Mouse (Mus musculus) ovary, postnatal 10 days (tissue): Measurements from ENCODE around the gene Zfp580.
A peak's percentile ranks its signal among the peaks of the same experiment; 100 is the strongest.
"Not testable (repeated sequence)": the region's sequence is repeated elsewhere in the genome, so short reads cannot be mapped to it uniquely, and the experiment has no call there.

ENCODE experiments used
- DNase-seq: peaks from one replicate; pipeline ENCODE4 v3.0.0; 2022; ENCODE audit warnings: low spot score

Gene Zfp580

DNA sequence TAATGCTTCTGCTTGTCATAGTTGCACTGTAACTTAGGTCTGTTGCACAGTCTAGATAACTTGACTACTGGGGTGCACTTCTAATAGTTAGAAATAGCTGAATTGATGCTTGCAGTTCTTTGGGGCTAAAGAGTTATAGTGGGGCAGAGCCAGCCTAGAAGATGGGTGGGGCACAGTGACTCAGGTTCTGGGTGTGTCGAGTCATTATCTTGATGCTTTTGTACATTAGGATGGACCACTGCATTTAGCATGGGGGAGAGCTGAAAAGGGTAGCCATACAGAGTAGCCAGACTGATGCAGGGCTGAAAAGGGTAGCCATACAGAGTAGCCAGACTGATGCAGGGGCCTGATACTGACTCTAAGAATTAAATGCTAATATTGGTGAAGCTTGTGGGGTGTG, 22.2 kb downstream of the Zfp580 start:
- DNase-seq, result no peak

DNA sequence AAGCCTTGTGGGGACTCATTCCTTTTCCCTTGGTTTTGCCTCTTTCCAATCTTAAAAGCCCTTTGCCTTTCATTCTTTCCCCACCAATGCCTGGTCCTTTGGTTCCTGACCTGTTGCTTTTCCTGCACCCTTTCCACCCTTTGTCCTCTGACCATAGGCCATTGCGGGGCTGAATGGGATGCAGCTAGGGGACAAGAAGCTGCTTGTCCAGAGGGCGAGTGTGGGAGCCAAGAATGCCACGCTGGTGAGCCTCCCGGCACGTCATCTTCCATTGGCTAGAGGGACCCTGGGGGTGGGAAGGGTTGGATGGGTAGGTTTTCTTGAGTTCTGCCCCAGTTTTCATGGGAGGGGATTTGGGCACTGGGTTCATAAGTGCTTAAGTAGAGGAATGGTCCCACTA, 23.6 kb downstream of the Zfp580 start:
- no peak for DNase-seq

DNA sequence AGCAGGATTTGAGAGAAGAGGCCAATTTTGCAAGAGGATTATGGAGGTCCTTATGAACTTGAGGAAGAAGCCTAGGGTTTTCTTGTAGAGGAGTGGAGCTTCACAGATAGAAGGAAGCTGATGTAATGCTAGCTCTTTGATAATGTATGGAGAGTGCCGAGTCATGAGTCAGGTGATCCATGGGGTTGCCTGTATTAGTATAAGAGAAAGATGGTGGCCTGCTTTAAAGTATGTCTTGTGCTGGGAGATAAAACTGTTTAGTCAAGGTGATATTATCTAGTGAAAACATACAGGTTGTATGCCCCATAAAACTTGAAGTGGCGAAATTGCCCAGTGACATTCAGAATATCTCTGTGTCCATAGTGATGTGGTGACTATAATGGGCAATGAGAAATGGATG, 25.6 kb downstream of the Zfp580 start:
- no peak for DNase-seq

DNA sequence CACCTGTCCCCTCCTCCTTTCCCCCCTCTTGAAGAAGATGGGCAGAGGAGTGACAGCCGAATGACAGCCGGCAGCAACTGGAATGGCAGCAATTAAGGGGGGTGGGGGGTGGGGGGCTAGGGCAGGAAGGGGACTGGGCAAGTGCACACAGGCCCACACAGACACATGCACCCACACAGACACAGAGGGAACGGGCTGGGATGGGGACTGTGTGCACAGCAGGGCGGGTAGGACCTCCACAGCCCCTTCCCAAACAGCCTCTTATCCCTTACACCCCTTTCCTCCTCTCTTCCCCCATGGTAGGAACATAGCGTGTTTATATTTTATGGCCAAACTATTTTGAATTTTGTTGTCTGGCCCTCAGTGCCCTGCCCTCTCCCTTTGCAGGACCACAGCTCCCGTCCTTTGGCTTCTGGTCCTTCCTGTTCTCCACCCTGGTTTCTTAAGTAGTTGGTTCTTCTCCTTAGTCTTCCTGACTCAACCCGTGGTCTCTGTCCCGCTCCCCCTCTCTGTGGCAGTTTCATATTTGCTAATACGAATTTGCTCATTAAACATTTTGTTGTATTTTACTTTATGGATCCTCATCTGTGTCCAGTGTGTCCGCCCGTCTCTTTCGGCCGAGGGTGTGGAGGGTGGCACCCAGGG, 28.1 kb downstream of the Zfp580 start:
- not testable (repeated sequence) for DNase-seq

DNA sequence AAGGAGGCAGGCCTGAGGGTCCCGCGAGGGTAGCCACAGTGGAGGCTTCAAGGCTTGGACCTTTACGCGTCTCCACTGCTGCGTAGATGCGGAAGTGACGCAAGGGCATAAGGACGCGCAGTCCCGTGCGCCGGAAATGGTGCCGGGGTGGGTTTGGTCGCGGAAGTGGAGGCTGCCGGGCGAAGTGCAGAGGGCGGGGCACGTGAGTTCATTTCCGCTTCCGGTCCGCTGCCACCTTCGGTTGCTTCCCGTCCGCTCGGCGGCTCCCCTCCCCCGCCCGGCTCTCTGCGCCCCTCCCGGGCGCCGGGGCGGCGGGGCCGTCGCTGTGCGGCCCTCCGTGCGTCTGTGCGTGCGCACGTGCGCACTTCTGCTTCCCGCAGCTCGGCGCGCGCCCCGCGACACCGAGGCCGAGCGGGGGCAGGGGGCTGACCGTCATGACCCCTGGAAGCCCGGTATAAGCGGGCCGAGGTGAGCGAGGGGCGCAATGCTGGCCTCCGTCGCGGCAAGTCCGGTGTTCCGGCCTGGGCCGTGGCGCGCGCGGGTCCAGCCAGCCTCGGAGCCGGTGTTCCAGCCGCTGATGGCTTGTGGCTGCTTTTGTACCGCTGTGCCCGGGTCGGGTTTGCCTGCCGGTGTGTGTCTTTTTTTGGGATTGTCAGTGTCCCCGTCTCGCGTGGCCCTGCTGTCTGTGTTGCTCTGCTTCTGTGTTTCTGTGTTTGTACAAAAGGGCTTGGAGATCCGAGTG, 28.8 kb downstream of the Zfp580 start, which contains the start of gene Epn1:
Gene Epn1, plus strand, starts transcription at position 226 of the 742 bp plus-strand sequence.
- peak; percentile 91 for DNase-seq

DNA sequence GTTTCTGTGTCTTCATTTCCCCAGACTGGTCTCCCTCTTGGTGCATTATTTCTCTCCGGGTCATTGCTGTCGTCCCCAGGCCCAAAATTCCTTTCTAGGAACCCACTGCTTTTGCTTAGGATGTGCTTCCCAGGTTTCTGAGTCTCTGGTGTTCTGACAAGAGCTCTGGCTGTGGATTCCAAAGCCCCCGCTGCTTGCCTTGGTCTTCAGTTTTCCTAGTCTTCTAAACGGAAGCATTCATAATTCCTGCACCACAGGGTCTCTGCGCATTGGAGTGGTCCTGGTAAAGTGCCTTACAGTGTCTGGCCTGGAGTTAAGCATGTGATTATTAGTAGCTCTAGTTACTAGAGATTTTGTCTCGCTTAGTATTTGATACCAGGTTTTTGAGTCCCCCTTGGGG, 29.5 kb downstream of the Zfp580 start:
- DNase-seq, result no peak

DNA sequence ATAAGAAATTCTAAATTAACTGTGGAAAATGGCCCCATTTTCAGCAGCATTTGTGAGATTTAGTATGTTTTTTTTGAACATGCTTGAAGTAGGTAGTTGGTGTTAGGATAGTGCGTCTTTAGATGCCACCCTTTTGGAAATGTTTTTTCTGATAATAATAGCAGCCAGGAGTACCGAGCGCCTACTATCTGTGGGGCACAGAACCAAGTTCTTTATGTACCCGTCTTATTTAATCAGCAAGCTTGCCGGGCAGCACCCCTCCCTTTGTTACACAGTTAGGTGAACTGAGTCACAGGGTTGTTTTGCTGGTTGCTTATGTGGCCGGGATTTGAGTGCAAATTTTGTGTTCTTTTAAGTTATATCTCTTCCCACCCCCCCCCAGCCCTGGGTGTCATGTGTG, 29.9 kb downstream of the Zfp580 start:
- DNase-seq, result no peak

DNA sequence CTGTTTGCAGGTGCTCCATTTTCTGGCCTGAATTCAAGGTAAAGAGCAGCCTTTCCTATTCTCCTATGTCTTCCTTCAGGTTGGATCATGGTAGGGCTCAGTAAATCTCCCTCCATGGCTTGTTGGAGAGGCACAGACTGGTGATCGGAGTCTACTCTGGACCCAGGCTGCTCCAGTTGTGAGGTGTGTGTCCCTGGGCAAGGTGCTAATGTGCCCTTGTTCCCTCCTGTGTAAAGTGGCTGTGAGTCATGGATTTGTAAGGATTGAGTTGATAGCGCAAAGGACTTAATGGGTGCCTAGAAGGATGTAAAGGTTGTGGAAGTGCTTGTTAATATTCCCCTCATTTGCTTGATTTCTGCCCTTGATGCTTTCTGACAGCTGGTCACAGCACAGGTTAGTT, 30.6 kb downstream of the Zfp580 start:
- DNase-seq, result no peak

DNA sequence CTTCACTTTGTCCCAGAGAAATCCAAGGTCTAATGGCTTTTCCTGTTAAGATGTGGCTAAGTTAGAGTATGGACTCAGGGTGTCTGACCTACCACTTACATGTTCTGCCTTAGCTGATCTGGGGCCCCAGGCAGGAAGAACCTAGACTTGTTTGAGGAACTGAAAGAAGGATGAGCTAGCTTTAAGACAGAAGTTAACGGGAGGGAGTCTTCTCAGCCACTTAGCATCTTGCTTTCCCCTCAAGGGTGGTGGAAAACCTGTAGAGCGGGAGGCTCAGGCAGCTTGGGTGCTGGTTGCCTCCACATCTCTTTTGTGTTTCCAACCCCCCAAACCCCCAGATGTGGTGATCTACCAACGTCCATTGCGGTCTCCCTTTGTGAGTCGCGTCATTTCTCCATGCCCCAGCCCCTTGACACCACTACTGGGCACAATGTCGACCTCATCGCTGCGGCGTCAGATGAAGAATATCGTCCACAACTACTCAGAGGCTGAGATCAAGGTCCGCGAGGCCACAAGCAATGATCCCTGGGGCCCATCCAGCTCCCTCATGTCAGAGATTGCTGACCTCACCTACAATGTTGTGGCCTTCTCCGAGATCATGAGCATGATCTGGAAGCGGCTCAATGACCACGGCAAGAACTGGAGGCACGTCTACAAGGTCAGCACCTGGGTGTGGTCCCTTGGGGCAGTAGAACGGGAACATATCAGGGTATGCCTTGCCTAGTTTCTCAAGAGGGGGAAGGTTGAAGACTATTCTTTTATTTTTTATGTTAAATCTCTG, 32.2 kb downstream of the Zfp580 start:
- no peak for DNase-seq

DNA sequence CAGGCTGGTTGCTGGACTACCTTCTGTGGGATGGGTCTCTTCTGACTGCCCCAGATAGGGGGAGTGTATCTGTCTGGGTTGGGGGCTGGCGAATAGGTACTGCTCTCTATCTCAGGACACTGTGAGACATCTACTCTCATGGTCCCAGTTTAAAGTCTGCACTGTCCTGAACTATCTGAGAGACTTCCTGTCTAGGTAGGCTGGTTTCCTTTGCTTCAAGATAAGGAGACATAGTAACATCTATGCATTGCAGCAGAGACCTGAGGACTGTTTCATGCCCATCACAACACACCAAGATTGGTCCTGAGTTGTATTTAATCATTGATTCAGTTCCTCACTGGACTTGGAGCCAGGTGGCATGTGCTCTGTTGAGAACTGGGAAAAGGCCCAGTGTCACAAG, 34.2 kb downstream of the Zfp580 start:
- no peak for DNase-seq

DNA sequence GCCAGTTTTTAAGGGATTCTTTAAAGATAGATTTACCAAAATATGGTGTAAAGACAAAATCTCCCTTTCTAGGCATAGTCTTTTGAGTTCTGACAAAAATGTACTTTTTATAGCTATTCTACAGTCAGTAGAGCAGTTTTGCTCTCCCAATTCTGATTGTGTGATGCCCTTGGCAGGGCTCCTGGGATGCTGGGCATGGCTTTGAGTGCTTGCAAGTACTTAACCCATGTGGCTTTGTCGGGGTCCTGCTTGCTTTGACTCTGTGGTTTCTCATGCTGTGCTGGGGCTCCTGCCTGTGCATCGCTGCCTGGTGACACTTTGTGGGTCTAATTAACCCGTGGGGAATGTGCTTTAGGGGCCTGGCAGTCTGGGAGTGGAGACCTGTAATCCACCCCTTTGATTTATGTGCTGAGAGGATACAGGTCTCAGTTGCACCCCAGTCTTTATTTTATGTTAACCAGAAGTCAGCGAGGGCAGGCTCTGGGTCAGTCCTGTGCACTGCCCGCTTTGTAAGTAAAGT, 35.6 kb downstream of the Zfp580 start:
- DNase-seq, result no peak

DNA sequence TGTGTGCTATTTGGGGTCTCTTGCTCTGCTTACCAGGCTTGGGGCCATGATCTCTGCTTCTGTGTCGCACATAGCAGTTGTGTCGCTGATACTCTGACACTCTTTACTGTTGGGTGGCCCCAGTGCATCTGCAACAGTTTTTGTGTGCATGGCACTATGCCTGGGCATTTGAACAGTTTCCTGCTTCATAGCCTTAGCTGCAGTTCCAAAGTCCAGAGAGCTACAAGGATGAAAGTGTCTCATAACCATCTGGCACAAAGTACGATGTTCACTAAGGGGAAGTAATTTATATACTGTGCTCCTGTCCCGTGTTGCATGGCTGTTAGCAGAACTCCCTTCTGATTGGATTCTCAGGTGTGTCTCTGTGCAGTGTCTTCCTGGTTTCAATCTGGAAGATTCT, 36.5 kb downstream of the Zfp580 start:
- DNase-seq, result no peak

DNA sequence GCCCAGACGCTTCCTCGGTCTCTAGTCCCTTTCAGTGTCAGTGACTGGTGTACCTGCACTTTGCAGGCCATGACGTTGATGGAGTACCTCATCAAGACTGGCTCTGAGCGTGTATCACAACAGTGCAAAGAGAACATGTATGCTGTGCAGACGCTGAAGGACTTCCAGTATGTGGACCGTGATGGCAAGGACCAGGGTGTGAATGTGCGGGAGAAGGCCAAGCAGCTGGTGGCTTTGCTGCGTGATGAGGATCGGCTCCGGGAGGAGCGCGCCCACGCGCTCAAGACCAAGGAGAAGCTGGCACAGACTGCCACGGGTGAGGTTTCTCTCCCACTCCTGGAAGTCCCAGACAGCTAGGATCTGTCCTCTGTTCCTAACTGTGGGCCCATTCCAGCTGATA, 38.5 kb downstream of the Zfp580 start:
- DNase-seq, result no peak

DNA sequence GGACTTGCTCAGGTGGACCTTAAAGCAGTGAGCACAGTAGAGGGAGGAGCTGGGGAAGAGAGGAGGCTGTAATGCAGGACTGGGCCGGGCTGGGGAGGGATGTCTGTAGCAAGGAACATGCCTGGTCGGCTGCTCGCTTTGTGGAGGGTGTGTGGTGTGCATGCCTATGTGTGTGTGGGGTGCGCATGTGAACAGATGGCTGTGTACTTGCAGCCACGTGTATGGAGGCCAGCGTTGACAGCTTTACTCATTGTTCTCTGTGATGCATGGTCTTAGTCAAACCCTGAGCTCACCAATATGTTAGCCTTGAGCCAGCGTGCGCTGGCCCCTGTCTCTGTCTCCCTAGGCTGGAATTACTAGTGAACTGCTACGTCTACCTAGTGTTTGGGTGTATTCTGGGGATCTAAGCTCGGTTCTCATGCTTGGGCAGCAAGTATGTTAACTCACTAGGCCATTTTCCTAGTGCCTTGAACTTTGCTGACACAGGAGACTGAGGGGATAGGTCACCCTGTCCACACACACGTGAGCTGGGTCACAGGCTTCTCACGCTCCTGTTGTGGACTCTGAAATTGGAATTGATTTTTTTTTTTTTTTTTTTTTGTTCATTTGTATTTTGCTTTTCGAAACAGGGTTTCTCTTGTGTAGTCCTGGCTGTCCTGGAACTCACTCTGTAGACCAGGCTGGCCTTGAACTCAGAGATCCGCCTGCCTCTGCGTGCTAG, 39.8 kb downstream of the Zfp580 start:
- no peak for DNase-seq

DNA sequence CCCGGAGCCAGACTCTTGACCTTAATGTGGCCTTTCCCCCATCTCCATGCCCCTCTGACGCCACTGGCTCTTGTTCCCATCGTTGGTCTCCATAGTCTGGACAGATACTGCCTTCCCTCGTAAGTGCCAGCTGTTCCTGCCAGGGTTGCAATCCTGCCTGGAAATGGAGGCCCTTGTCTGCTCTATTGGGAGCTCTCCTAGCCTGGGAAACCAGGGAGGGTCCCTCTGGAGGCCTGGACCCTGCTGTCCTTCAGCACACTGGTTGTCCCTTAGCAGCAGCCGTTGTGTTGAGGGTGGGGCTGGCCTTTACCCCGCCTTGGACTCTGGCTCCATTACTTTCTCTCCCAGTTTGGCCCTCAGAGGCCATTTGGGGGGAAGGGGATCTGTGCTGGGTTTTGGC, 41.0 kb downstream of the Zfp580 start:
- DNase-seq, result no peak

DNA sequence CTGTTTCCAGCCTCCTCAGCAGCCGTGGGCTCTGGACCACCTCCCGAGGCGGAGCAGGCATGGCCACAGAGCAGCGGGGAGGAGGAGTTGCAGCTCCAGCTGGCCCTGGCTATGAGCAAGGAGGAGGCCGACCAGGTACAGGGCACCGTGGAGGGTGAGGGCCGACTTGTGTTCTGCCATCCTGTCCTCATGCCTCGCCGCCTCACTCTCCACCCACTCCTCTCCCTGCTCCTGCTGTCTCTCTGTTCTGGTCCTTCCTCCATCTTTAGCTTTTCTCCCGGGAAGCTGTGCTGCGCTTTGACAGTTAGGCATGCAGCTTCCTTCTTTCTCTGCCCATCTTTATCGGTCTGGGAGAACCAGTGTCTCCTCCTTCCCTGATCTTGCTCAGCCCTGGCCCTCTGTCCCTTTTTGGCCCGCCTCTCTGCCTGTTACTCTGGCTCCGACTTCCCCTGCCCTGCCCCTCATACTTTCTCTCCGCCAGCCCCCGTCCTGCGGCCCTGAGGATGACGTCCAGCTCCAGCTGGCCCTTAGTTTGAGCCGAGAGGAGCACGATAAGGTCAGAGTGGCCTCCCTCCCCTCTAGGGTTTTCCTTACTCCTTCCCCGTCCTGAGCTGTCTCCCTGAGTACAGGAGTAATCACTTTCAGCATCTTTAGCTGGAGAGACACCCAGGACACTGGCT, 41.6 kb downstream of the Zfp580 start:
- DNase-seq, result no peak

DNA sequence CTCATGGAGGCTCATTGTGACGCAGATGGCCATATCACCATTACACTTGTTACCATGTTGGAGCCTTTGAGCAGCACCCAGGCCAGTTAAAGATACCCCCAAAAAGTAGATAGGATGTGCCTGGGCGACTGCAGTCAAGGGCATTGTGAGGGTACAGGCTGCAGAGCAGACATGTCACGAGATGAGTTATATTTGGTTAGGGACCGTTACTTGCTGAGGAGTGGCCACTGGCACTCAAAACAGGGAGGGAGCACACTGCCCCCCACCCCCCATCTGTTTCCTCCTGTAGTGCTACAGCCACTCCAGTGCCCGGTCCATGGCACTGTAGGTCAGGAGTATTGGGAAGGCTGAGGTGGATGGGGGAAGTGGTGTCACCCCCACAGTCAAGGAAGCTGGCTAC, 47.4 kb downstream of the Zfp580 start:
- no peak for DNase-seq

DNA sequence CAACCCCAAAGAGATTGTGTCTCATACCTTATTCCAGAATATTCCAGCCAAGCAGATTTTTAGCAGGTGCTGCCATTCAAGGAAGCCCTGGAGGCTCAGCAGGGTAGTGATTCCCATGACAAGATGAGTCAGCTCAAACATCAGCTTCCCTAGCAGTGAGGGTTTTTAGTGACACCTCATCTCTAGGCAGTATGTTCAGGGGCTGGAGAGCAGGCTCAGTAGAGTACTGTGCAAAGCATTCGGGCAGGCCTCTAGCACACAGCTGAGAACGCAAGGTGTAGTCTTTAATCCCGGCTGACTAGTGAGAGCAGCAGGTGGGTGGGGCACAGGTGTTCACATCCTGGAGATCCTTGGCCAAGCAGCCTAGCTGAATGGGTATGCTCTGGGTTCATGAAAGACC, 48.5 kb downstream of the Zfp580 start:
- DNase-seq, result no peak

DNA sequence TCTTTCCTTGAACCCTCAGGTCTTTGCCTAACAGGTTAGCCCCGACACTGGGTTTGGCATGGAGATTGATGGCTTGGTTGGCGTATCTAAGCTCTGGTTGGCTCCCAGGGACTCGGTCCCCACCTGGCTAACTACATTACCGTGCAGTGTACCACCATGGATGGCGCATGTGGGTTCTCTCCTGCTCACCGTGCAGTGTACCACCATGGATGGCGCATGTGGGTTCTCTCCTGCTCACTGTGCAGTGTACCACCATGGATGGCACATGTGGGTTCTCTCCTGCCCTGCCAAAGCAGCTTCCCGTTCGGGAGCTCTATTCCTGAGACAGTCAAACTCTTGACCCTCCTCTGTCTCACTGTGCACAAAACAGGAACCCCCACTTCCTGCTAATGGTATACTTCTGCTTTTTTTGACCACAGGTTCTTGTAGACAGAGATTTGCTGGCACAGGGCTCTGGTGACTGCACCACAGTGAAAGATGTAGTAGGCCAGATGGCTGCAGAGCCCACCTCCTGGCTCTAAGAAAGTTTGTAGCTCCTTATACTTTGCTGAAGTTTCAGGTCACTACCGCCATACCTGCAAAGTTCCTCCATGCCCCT, 49.8 kb downstream of the Zfp580 start:
- no peak for DNase-seq

DNA sequence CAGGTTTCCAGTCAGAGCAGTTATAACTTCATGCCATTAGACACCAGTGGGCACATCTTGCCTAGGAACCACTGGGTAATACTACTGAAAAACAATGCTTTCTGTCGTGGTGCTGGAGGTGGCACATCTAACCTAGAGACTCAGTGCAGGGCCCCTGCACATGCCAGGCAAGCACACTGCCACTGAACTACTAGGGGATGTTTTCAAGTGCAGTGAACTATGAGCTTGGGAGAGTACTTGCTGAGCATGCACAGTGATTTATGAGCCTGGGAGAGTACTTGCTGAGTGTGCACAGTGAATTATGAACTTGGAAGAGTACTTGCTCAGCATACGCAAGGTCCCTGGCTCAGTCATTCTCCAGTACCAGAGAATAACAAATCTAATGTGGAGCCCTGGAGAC, 51.2 kb downstream of the Zfp580 start:
- DNase-seq, result no peak
